ENCODE assay signal across 12 mouse cellular contexts in the genomic region with DNA sequence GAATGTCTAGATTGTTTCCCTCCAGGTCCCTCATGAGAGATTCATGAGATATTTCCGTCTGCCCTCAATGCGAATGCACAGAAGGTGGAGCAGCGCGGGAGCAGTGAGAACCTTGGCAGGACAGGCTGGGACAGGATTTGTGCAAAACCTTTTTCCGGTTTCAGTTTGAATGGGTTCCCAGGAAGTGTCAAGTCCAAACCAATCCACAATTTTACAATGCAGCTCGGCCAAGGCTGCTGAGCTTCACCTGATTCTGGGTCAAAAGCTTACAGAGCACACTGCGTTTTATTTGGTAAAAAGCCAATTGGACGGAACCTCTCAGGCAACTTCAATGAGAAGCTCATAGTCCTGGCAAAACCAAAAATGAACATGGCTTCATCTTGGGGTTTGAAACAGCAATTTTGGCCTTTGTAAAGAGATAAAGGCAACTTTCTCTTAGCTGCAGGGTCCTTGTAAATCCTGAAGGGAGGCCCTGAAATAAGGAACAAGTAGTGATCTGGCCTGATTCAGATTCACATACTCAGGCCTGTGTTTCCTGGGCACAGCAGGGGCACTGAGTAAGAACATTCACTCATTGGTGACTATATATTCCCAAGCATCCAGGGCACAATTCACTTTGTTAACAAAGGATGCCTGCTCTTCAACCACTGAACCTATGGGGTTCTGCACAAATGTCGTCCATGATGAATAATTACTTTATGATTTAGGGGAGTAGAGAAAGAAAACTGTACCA.
A peak's percentile ranks its signal among the peaks of the same experiment; 100 is the strongest.
DNase-seq lines count a peak whose midpoint lies in the region; ATAC-seq and TF ChIP-seq lines count a peak whose summit lies in the region.
"Had no signal": no experiment of that assay in that cellular context is flagged by ENCODE, and none has a peak within 500 bp of the region (broad histone marks: within the 10 kb centered on the region; RNA-seq: fewer than 3 reads in every experiment).

No protein-coding gene starts in this region.

- H3K4me1 ChIP-seq in forebrain, postnatal 0 days (ENCODE audit: insufficient read depth): no peaks in the 10 kb centered on the region
- no peaks in the 10 kb centered on the region for H3K4me1 ChIP-seq in forebrain, embryonic 13.5 days
- H3K4me1 ChIP-seq in midbrain, embryonic 11.5 days (ENCODE audit: control insufficient read depth, insufficient read depth, low read length): no peaks in the 10 kb centered on the region
- no peaks in the 10 kb centered on the region for H3K4me1 ChIP-seq in midbrain, embryonic 10.5 days
- H3K4me1 ChIP-seq: limb, embryonic 15.5 days had no signal

- peak; percentile 19 for DNase-seq in forebrain, postnatal 0 days
- DNase-seq in midbrain, embryonic 11.5 days (ENCODE audit: low spot score, missing footprints): peak; percentile 10
- DNase-seq in midbrain, embryonic 10.5 days (ENCODE audit: low spot score): no peak
- DNase-seq in cerebellum, postnatal 14 days: peak; percentile 85 to 89
- peak; percentile 36 to 46 for DNase-seq in left cerebral cortex, postnatal 14 days (ENCODE audit: low spot score in 2 of 2)
- DNase-seq in liver: no peak
- DNase-seq: heart, postnatal 4 days had no signal

- WGBS in forebrain, postnatal 0 days: 61% methylated on average over 9 of the region's 9 CpGs
- WGBS in forebrain, embryonic 13.5 days: 87% methylated on average over 9 of the region's 9 CpGs
- WGBS in midbrain, embryonic 11.5 days: 87% methylated on average over 9 of the region's 9 CpGs
- 92% methylated on average over 9 of the region's 9 CpGs for WGBS in midbrain, embryonic 10.5 days

- no peak overlapping the region for H3K27ac ChIP-seq in forebrain, postnatal 0 days (ENCODE audit: low read depth, low read length)
- H3K27ac ChIP-seq in forebrain, embryonic 13.5 days: no peak overlapping the region
- no peak overlapping the region for H3K27ac ChIP-seq in midbrain, embryonic 11.5 days (ENCODE audit: low read depth, low read length)
- H3K27ac ChIP-seq in midbrain, embryonic 10.5 days (replicated peaks): no peak overlapping the region
- H3K27ac ChIP-seq: limb, embryonic 15.5 days had no signal

- no peaks in the 10 kb centered on the region for H3K9me3 ChIP-seq in forebrain, postnatal 0 days (ENCODE audit: low read length)
- H3K9me3 ChIP-seq in forebrain, embryonic 13.5 days (replicated peaks): no peaks in the 10 kb centered on the region
- no peaks in the 10 kb centered on the region for H3K9me3 ChIP-seq in midbrain, embryonic 11.5 days (ENCODE audit: control insufficient read depth, low read length)
- H3K9me3 ChIP-seq in midbrain, embryonic 10.5 days (replicated peaks): no peaks in the 10 kb centered on the region
- H3K9me3 ChIP-seq: limb, embryonic 15.5 days had no signal

- H3K27me3 ChIP-seq in forebrain, postnatal 0 days (ENCODE audit: insufficient read depth, low read length): no peaks in the 10 kb centered on the region
- no peaks in the 10 kb centered on the region for H3K27me3 ChIP-seq in forebrain, embryonic 13.5 days
- no peaks in the 10 kb centered on the region for H3K27me3 ChIP-seq in midbrain, embryonic 11.5 days (ENCODE audit: control insufficient read depth, insufficient read depth, low read length)
- no peaks in the 10 kb centered on the region for H3K27me3 ChIP-seq in midbrain, embryonic 10.5 days (ENCODE audit: low read depth, poor library complexity, severe bottlenecking)
- H3K27me3 ChIP-seq: limb, embryonic 15.5 days; Patski had no signal

- H3K9ac ChIP-seq in forebrain, postnatal 0 days: no peak overlapping the region
- H3K9ac ChIP-seq in forebrain, embryonic 13.5 days: no peak overlapping the region
- H3K9ac ChIP-seq in midbrain, embryonic 11.5 days (ENCODE audit: low read length): no peak overlapping the region
- H3K9ac ChIP-seq: limb, embryonic 15.5 days had no signal

- H3K4me3 ChIP-seq in forebrain, postnatal 0 days (ENCODE audit: low read depth, low read length): no peak overlapping the region
- no peak overlapping the region for H3K4me3 ChIP-seq in forebrain, embryonic 13.5 days
- H3K4me3 ChIP-seq in midbrain, embryonic 11.5 days (ENCODE audit: low read depth, low read length): no peak overlapping the region
- H3K4me3 ChIP-seq in midbrain, embryonic 10.5 days: no peak overlapping the region
- H3K4me3 ChIP-seq: erythroblast, embryonic 14.5 days; limb, embryonic 15.5 days had no signal

- peak; percentile 56 for ATAC-seq in forebrain, postnatal 0 days
- ATAC-seq in forebrain, embryonic 13.5 days: no peak
- no peak for ATAC-seq in midbrain, embryonic 11.5 days (ENCODE audit: low FRiP score)
- no peak for ATAC-seq in CD4-positive, CD25-positive, alpha-beta regulatory T cell, adult 4 months
- ATAC-seq: Patski had no signal

- H3K4me2 ChIP-seq in forebrain, postnatal 0 days (ENCODE audit: low read depth): no peak overlapping the region
- H3K4me2 ChIP-seq in forebrain, embryonic 13.5 days: no peak overlapping the region
- H3K4me2 ChIP-seq in midbrain, embryonic 11.5 days: no peak overlapping the region
- H3K4me2 ChIP-seq: limb, embryonic 15.5 days had no signal

- no peaks in the 10 kb centered on the region for H3K36me3 ChIP-seq in forebrain, postnatal 0 days (ENCODE audit: insufficient read depth)
- H3K36me3 ChIP-seq in forebrain, embryonic 13.5 days (ENCODE audit: poor library complexity, severe bottlenecking): no peaks in the 10 kb centered on the region
- H3K36me3 ChIP-seq in midbrain, embryonic 11.5 days (ENCODE audit: control insufficient read depth, insufficient read depth, low read length): no peaks in the 10 kb centered on the region
- no peaks in the 10 kb centered on the region for H3K36me3 ChIP-seq in midbrain, embryonic 10.5 days
- H3K36me3 ChIP-seq: limb, embryonic 15.5 days had no signal

- no peak for TF ChIP-seq CTCF in forebrain, postnatal 0 days (IDR thresholded peaks at IDR 0.05; ENCODE audit: low read depth)

- intact Hi-C loops in left cerebral cortex, postnatal 14 days (cut with DNase I): no loop called here

Comparison
In these comparisons a context has a peak if more than half of its experiments do, and no peak if none do; other contexts are left out.
1. DNase-seq: peak in forebrain, postnatal 0 days (single experiment), midbrain, embryonic 11.5 days (single experiment), cerebellum, postnatal 14 days (2 of 2) and left cerebral cortex, postnatal 14 days (2 of 2); none in midbrain, embryonic 10.5 days (single experiment) and liver (single experiment).